ENCODE assay signal across 9 mouse cellular contexts in genomic region chr15:103342415-103342814, GRCm38 (mm10). TPM values are rescaled to one million over a fixed set of nuclear protein-coding genes. Genes with fewer than 3 reads are reported as not detected.
A peak's percentile ranks its signal among the peaks of the same experiment; 100 is the strongest.
DNase-seq lines count a peak whose midpoint lies in the region; ATAC-seq and TF ChIP-seq lines count a peak whose summit lies in the region.
"Had no signal": no experiment of that assay in that cellular context is flagged by ENCODE, and none has a peak within 500 bp of the region (broad histone marks: within the 10 kb centered on the region; RNA-seq: fewer than 3 reads in every experiment).

No protein-coding gene starts in this region.

- H3K4me1 ChIP-seq in forebrain, embryonic 11.5 days (replicated peaks; ENCODE audit: control insufficient read depth, insufficient read depth, low read length) = peaks cover 12% of the 10 kb centered on the region; the same call in 1 of the 2 replicates
- H3K4me1 ChIP-seq in forebrain, embryonic 16.5 days (replicated peaks; ENCODE audit: control insufficient read depth, insufficient read depth, low read length) = peaks cover 10% of the 10 kb centered on the region
- H3K4me1 ChIP-seq in cerebellum, adult 2 months (ENCODE audit: control insufficient read depth, insufficient read depth, low read length) = no peaks in the 10 kb centered on the region; the same call in none of the 2 replicates
- H3K4me1 ChIP-seq in lung, adult 2 months (ENCODE audit: control insufficient read depth, insufficient read depth, low read length) = 0 out of 2 replicates have a peak, but pooled peaks cover 2% of the 10 kb centered on the region

- H3K4me3 ChIP-seq in forebrain, embryonic 11.5 days (ENCODE audit: low read depth, low read length) = no peak overlapping the region
- no peak overlapping the region for H3K4me3 ChIP-seq in forebrain, embryonic 16.5 days (replicated peaks; ENCODE audit: low read length)
- H3K4me3 ChIP-seq in cerebellum, adult 2 months (replicated peaks; ENCODE audit: insufficient read depth, low read depth, low read length) = no peak overlapping the region
- no peak overlapping the region for H3K4me3 ChIP-seq in gastrocnemius, adult 2 months
- no peak overlapping the region for H3K4me3 ChIP-seq in lung, adult 2 months (replicated peaks; ENCODE audit: extremely low read depth, low read depth, low read length)
- H3K4me3 ChIP-seq: limb, embryonic 13.5 days had no signal

- H3K36me3 ChIP-seq in forebrain, embryonic 11.5 days (ENCODE audit: control insufficient read depth, insufficient read depth, low read length) = peaks cover 2% of the 10 kb centered on the region; the same call in 1 of the 2 replicates
- no peaks in the 10 kb centered on the region for H3K36me3 ChIP-seq in forebrain, embryonic 16.5 days (ENCODE audit: control insufficient read depth, insufficient read depth)

- H3K9ac ChIP-seq in forebrain, embryonic 11.5 days (ENCODE audit: low read length) = no peak overlapping the region
- H3K9ac ChIP-seq in forebrain, embryonic 16.5 days (replicated peaks; ENCODE audit: low read depth, low read length) = no peak overlapping the region
- H3K9ac ChIP-seq: limb, embryonic 13.5 days had no signal

- intact Hi-C loops in gastrocnemius, adult 2 months (cut with DNase I) = no loop called here

- H3K27ac ChIP-seq in forebrain, embryonic 11.5 days (ENCODE audit: low read depth, low read length) = no peak overlapping the region
- no peak overlapping the region for H3K27ac ChIP-seq in forebrain, embryonic 16.5 days (ENCODE audit: low read length)
- H3K27ac ChIP-seq in cerebellum, adult 2 months (ENCODE audit: insufficient read depth, low read length) = no peak overlapping the region
- no peak overlapping the region for H3K27ac ChIP-seq in gastrocnemius, adult 2 months
- H3K27ac ChIP-seq: limb, embryonic 13.5 days had no signal

- peak; percentile 85 for DNase-seq in forebrain, embryonic 11.5 days (ENCODE audit: low spot score)
- DNase-seq in ES-CJ7 (ENCODE audit: low read depth, low spot score) = peak; percentile 80
- DNase-seq in cerebellum, adult 2 months = peak; percentile 74 to 75
- DNase-seq in gastrocnemius, adult 2 months = peak; percentile 80
- DNase-seq in kidney, postnatal 36 days = peak; percentile 64 to 81
- peak; percentile 49 for DNase-seq in lung, adult 2 months
- peak; percentile 79 to 87 for DNase-seq in right cerebral cortex, postnatal 10 days (ENCODE audit: low spot score in 2 of 2)

- no peak overlapping the region for H3K4me2 ChIP-seq in forebrain, embryonic 11.5 days (ENCODE audit: low read depth, low read length, severe bottlenecking)
- H3K4me2 ChIP-seq in forebrain, embryonic 16.5 days (ENCODE audit: low read length) = no peak overlapping the region
- H3K4me2 ChIP-seq: limb, embryonic 13.5 days had no signal

- no peak for ATAC-seq in forebrain, embryonic 11.5 days (replicated peaks; ENCODE audit: low FRiP score)
- ATAC-seq in forebrain, embryonic 16.5 days = no peak

- no peak for TF ChIP-seq POLR2A in cerebellum, adult 2 months (IDR thresholded peaks at IDR 0.05; ENCODE audit: borderline replicate concordance, insufficient read depth, low read length)
- TF ChIP-seq POLR2A in lung, adult 2 months (IDR thresholded peaks at IDR 0.05; ENCODE audit: borderline replicate concordance, extremely low read depth, low read depth, low read length) = no peak

- 17% methylated on average over 4 of the region's 4 CpGs for WGBS in forebrain, embryonic 11.5 days
- 11% methylated on average over 4 of the region's 4 CpGs for WGBS in forebrain, embryonic 16.5 days
- WGBS in cerebellum, adult 2 months = 29% methylated on average over 4 of the region's 4 CpGs
- 21% methylated on average over 4 of the region's 4 CpGs for WGBS in lung, adult 2 months

- TF ChIP-seq CTCF in cerebellum, adult 2 months (IDR thresholded peaks at IDR 0.05; ENCODE audit: borderline replicate concordance, insufficient read depth, low read depth, low read length) = peak; percentile 67; the same call in 1 of the 2 replicates
- TF ChIP-seq CTCF in gastrocnemius, adult 2 months (IDR thresholded peaks at IDR 0.05) = peak; percentile 84
- TF ChIP-seq CTCF in lung, adult 2 months (IDR thresholded peaks at IDR 0.05; ENCODE audit: insufficient read depth, low read length) = peak; percentile 29; the same call in 1 of the 2 replicates

- H3K27me3 ChIP-seq in forebrain, embryonic 11.5 days (ENCODE audit: control insufficient read depth, insufficient read depth, low read length) = peaks cover 13% of the 10 kb centered on the region
- peaks cover 14% of the 10 kb centered on the region for H3K27me3 ChIP-seq in forebrain, embryonic 16.5 days (replicated peaks; ENCODE audit: control insufficient read depth, insufficient read depth, low read length)
- H3K27me3 ChIP-seq in cerebellum, adult 2 months (ENCODE audit: control insufficient read depth, insufficient read depth, low read length) = no peaks in the 10 kb centered on the region

- no peaks in the 10 kb centered on the region for H3K9me3 ChIP-seq in forebrain, embryonic 11.5 days (ENCODE audit: control insufficient read depth, low read length)
- H3K9me3 ChIP-seq in forebrain, embryonic 16.5 days (ENCODE audit: control insufficient read depth, low read length) = no peaks in the 10 kb centered on the region
- H3K9me3 ChIP-seq: limb, embryonic 13.5 days had no signal

RNA-seq across cellular contexts. Expression of gene Zfp385a, which starts 2.5 kb away (rescaled TPM):
- 27.4 and 27.8 TPM in 2 replicates for polyA plus RNA-seq in forebrain, embryonic 11.5 days (2014; fragmentation: Nextera tagmentation; extraction: Ambion mirVana)
- 12.2 and 13.1 TPM in 2 replicates for polyA plus RNA-seq in forebrain, embryonic 16.5 days (2015; fragmentation: Nextera tagmentation; extraction: Ambion mirVana)
- polyA plus RNA-seq in cerebellum, adult 2 months (2012; rRNA removed) = 91.4 and 96.6 TPM in 2 replicates
- total RNA-seq in gastrocnemius, adult 2 months (2021) = 10 to 100 TPM in 1 of 2 experiments, 1 to 10 TPM in 1; 8.0 to 13.0 TPM
- 9.9 and 11.7 TPM in 2 replicates for polyA plus RNA-seq in lung, adult 2 months (2012; rRNA removed)

RNA-seq across cellular contexts. Expression of gene Itga5, which starts 24.1 kb away (rescaled TPM):
- 22.0 and 22.4 TPM in 2 replicates for polyA plus RNA-seq in forebrain, embryonic 11.5 days (2014; fragmentation: Nextera tagmentation; extraction: Ambion mirVana)
- 6.7 and 7.9 TPM in 2 replicates for polyA plus RNA-seq in forebrain, embryonic 16.5 days (2015; fragmentation: Nextera tagmentation; extraction: Ambion mirVana)
- 1.6 TPM in 2 replicates for polyA plus RNA-seq in cerebellum, adult 2 months (2012; rRNA removed)
- total RNA-seq in gastrocnemius, adult 2 months (2021) = 1 to 10 TPM; 5.0 to 10.0 TPM
- polyA plus RNA-seq in lung, adult 2 months (2012; rRNA removed) = 34.3 and 35.9 TPM in 2 replicates

RNA-seq across cellular contexts. Expression of gene Gpr84, which starts 32.0 kb away (rescaled TPM):
- polyA plus RNA-seq in forebrain, embryonic 11.5 days (2014; fragmentation: Nextera tagmentation; extraction: Ambion mirVana) = not detected in 2 replicates
- 0.24 and 0.73 TPM in 2 replicates for polyA plus RNA-seq in forebrain, embryonic 16.5 days (2015; fragmentation: Nextera tagmentation; extraction: Ambion mirVana)
- polyA plus RNA-seq in cerebellum, adult 2 months (2012; rRNA removed) = 0.43 and 0.62 TPM in 2 replicates
- not detected for total RNA-seq in gastrocnemius, adult 2 months (2021)
- polyA plus RNA-seq in lung, adult 2 months (2012; rRNA removed) = 0.08 and 0.22 TPM in 2 replicates

Comparison
In these comparisons a context has a peak if more than half of its experiments do, and no peak if none do; other contexts are left out.
1. CTCF ChIP-seq: peak in every context shown above with its lines; median percentile 84 in gastrocnemius, adult 2 months; 67 in cerebellum, adult 2 months; 29 in lung, adult 2 months.